Mouse (Mus musculus) embryonic facial prominence, embryonic 14.5 days (tissue): ENCODE results near the gene Ush2a. TPM values are rescaled to one million over a fixed set of nuclear protein-coding genes. Genes with fewer than 3 reads are reported as not detected.

Experiments used
- ATAC-seq: fragments of 200-750 bp; cut with Nextera tagmentation; 2 replicates; pipeline ENCODE4 v1.8.0; 2017; ENCODE audit warnings: low read depth, moderate number of reproducible peaks, moderate TSS enrichment
- DNase-seq: peaks from one replicate; pipeline ENCODE4 v3.0.0-alpha.2; 2015; ENCODE audit warnings: low spot score
- H3K27ac ChIP-seq: fragments of 300-500 bp; sonication (generic); replicated peaks from 2 replicates; pipeline ENCODE4 v1.5.1; 2014; ENCODE audit warnings: low read depth, mild to moderate bottlenecking, low read length, moderate library complexity
- H3K27me3 ChIP-seq: fragments of 300-500 bp; sonication (generic); replicated peaks from 2 replicates; pipeline ENCODE4 v1.6.1; 2014; ENCODE audit warnings: low read length; ENCODE audit not compliant: control insufficient read depth, insufficient read depth
- H3K36me3 ChIP-seq: fragments of 300-500 bp; sonication (generic); 2 replicates; pipeline ENCODE4 v1.6.1; 2014; ENCODE audit warnings: low read length, mixed read lengths; ENCODE audit not compliant: control insufficient read depth, insufficient read depth
- H3K4me1 ChIP-seq: fragments of 300-500 bp; sonication (generic); 2 replicates; pipeline ENCODE4 v1.6.1; 2014; ENCODE audit warnings: antibody characterized with exemption, low read length; ENCODE audit not compliant: control insufficient read depth, insufficient read depth
- H3K4me2 ChIP-seq: fragments of 300-500 bp; sonication (generic); 2 replicates; pipeline ENCODE4 v1.6.1; 2014; ENCODE audit warnings: low read depth, mild to moderate bottlenecking, low read length, moderate library complexity, mixed read lengths
- H3K4me3 ChIP-seq: fragments of 300-500 bp; sonication (generic); 2 replicates; pipeline ENCODE4 v1.5.1; 2014; ENCODE audit warnings: low read depth, mild to moderate bottlenecking, low read length
- H3K9ac ChIP-seq: fragments of 300-500 bp; sonication (generic); 2 replicates; pipeline ENCODE4 v1.6.1; 2014; ENCODE audit warnings: low read depth, mild to moderate bottlenecking, low read length, moderate library complexity, mixed read lengths
- H3K9me3 ChIP-seq: fragments of 300-500 bp; sonication (generic); 2 replicates; pipeline ENCODE4 v1.6.1; 2016; ENCODE audit warnings: low read length; ENCODE audit not compliant: control insufficient read depth
- WGBS: fragments of 180-500 bp; shearing (Covaris S2); extraction: QIAGEN DNeasy Blood & Tissue Kit; methylation state at CpG from one replicate; pipeline ENCODE4 v1.1.7; 2014; 5-methylcytosine and 5-hydroxymethylcytosine counted together
- polyA plus RNA-seq: library from polyadenylated mRNA; unstranded; fragments of >200 nt; fragmentation: Nextera tagmentation; extraction: Ambion mirVana; gene quantifications from 2 replicates; pipeline ENCODE4 v1.2.1, GENCODE M21; 2014

Gene Ush2a
- polyA plus RNA-seq, 1 experiment from 2014 or later = 0.25 TPM

GRCm38 (mm10) chr1:188461203-188461602 lies 199.4 kb downstream of the Ush2a start:
- H3K4me3 ChIP-seq = no peak overlapping the region
- H3K36me3 ChIP-seq = no peaks in the 10 kb centered on the region
- no peaks in the 10 kb centered on the region for H3K9me3 ChIP-seq
- DNase-seq = no peak
- H3K4me1 ChIP-seq = no peaks in the 10 kb centered on the region
- no peak overlapping the region for H3K27ac ChIP-seq
- H3K27me3 ChIP-seq = no peaks in the 10 kb centered on the region
- H3K4me2 ChIP-seq = no peak overlapping the region
- 83% methylated on average over 2 of the region's 2 CpGs for WGBS
- no peak for ATAC-seq
- H3K9ac ChIP-seq = no peak overlapping the region

- no peak for ATAC-seq
- H3K36me3 ChIP-seq = no peaks in the 10 kb centered on the region
- H3K4me2 ChIP-seq = no peak overlapping the region
- no peak overlapping the region for H3K9ac ChIP-seq
- no peaks in the 10 kb centered on the region for H3K4me1 ChIP-seq
- H3K4me3 ChIP-seq = no peak overlapping the region
- DNase-seq = no peak
- H3K27me3 ChIP-seq = no peaks in the 10 kb centered on the region
- no peaks in the 10 kb centered on the region for H3K9me3 ChIP-seq
- no peak overlapping the region for H3K27ac ChIP-seq
These were observed 202.8 kb downstream of the Ush2a start for GRCm38 (mm10) chr1:188464653-188465052.

- peak; percentile 82 for ATAC-seq
- Histone ChIP-seq H3K9ac (no peak overlapping the region), H3K36me3 (no peaks in the 10 kb centered on the region), H3K4me3 (no peak overlapping the region), H3K27ac (no peak overlapping the region), H3K4me2 (no peak overlapping the region), H3K9me3 (no peaks in the 10 kb centered on the region), H3K4me1 (no peaks in the 10 kb centered on the region), H3K27me3 (no peaks in the 10 kb centered on the region)
- WGBS = 67% methylated on average over 10 of the region's 10 CpGs
- DNase-seq = peak; percentile 81
These were observed 206.6 kb downstream of the Ush2a start for GRCm38 (mm10) chr1:188468371-188468783.

- DNase-seq = no peak
- H3K36me3 ChIP-seq = no peaks in the 10 kb centered on the region
- no peaks in the 10 kb centered on the region for H3K27me3 ChIP-seq
- no peak overlapping the region for H3K4me3 ChIP-seq
- no peak overlapping the region for H3K4me2 ChIP-seq
- WGBS = 81% methylated on average over 5 of the region's 5 CpGs
- no peak for ATAC-seq
- no peak overlapping the region for H3K27ac ChIP-seq
- H3K9ac ChIP-seq = no peak overlapping the region
- no peaks in the 10 kb centered on the region; the same call in 1 of the 2 replicates for H3K4me1 ChIP-seq
- H3K9me3 ChIP-seq = no peaks in the 10 kb centered on the region
These were observed 243.1 kb downstream of the Ush2a start for GRCm38 (mm10) chr1:188504958-188505357.

- H3K9me3 ChIP-seq = no peaks in the 10 kb centered on the region
- no peak overlapping the region for H3K27ac ChIP-seq
- ATAC-seq (no peak), DNase-seq (no peak)
- no peaks in the 10 kb centered on the region for H3K27me3 ChIP-seq
- WGBS = 77% methylated on average over 8 of the region's 8 CpGs
- no peak overlapping the region for H3K4me3 ChIP-seq
- H3K4me2 ChIP-seq = no peak overlapping the region
- H3K36me3 ChIP-seq = no peaks in the 10 kb centered on the region
- H3K4me1 ChIP-seq = no peaks in the 10 kb centered on the region
- H3K9ac ChIP-seq = no peak overlapping the region
These were observed 257.0 kb downstream of the Ush2a start for GRCm38 (mm10) chr1:188518792-188519191.

GRCm38 (mm10) chr1:188527451-188527850 lies 265.6 kb downstream of the Ush2a start:
- Histone ChIP-seq H3K27ac (no peak overlapping the region), H3K36me3 (no peaks in the 10 kb centered on the region), H3K4me3 (no peak overlapping the region), H3K9me3 (0 out of 2 replicates have a peak, but pooled peaks cover 6% of the 10 kb centered on the region), H3K4me2 (no peak overlapping the region), H3K9ac (no peak overlapping the region), H3K4me1 (no peaks in the 10 kb centered on the region), H3K27me3 (no peaks in the 10 kb centered on the region)
- no peak for DNase-seq
- no peak for ATAC-seq
- 75% methylated on average over 3 of the region's 3 CpGs for WGBS

- Histone ChIP-seq H3K27me3 (no peaks in the 10 kb centered on the region), H3K9ac (no peak overlapping the region), H3K4me2 (no peak overlapping the region), H3K4me1 (no peaks in the 10 kb centered on the region), H3K36me3 (no peaks in the 10 kb centered on the region), H3K4me3 (no peak overlapping the region), H3K27ac (no peak overlapping the region), H3K9me3 (0 out of 2 replicates have a peak, but pooled peaks cover 6% of the 10 kb centered on the region)
- no peak for ATAC-seq
- peak; percentile 27 for DNase-seq
- WGBS = 83% methylated on average over 6 of the region's 6 CpGs
These were observed 267.8 kb downstream of the Ush2a start for GRCm38 (mm10) chr1:188529606-188530131.

GRCm38 (mm10) chr1:188537021-188537420 lies 275.2 kb downstream of the Ush2a start:
- ATAC-seq = no peak
- H3K9ac ChIP-seq = no peak overlapping the region
- H3K4me3 ChIP-seq = no peak overlapping the region
- no peak overlapping the region for H3K27ac ChIP-seq
- no peaks in the 10 kb centered on the region for H3K4me1 ChIP-seq
- no peak overlapping the region for H3K4me2 ChIP-seq
- 0 out of 2 replicates have a peak, but pooled peaks cover 8% of the 10 kb centered on the region for H3K9me3 ChIP-seq
- no peaks in the 10 kb centered on the region for H3K36me3 ChIP-seq
- H3K27me3 ChIP-seq = no peaks in the 10 kb centered on the region
- 76% methylated on average over 1 of the region's 1 CpGs for WGBS
- DNase-seq = no peak

GRCm38 (mm10) chr1:188539621-188540020 lies 277.8 kb downstream of the Ush2a start:
- Histone ChIP-seq H3K4me2 (no peak overlapping the region), H3K9ac (no peak overlapping the region), H3K4me3 (no peak overlapping the region), H3K9me3 (0 out of 2 replicates have a peak, but pooled peaks cover 8% of the 10 kb centered on the region), H3K27me3 (no peaks in the 10 kb centered on the region), H3K27ac (no peak overlapping the region), H3K4me1 (no peaks in the 10 kb centered on the region), H3K36me3 (no peaks in the 10 kb centered on the region)
- 93% methylated on average over 5 of the region's 5 CpGs for WGBS
- ATAC-seq = no peak
- no peak for DNase-seq
